Mouse (Mus musculus) CH12.LX (cell line): ENCODE results near the gene Plce1.

Experiments
- CTCF ChIP-seq, 2 experiments: IDR thresholded peaks in 1 of 2; conservative IDR thresholded peaks in 1 of 2; 2 replicates each; pipeline ENCODE4 v1.5.1; 2011 to 2012; ENCODE audit warnings: low read depth in 2 of 2, low read length in 2 of 2, improper control_type of control experiment in 1 of 2, inconsistent platforms in 1 of 2, mild to moderate bottlenecking in 1 of 2, moderate library complexity in 1 of 2
- EP300 ChIP-seq: IDR thresholded peaks from 2 replicates; pipeline ENCODE4 v1.6.1; 2011; ENCODE audit warnings: low read length, improper control_type of control experiment
- IRF4 ChIP-seq: IDR thresholded peaks from 2 replicates; pipeline ENCODE4 v1.6.1; 2014; ENCODE audit warnings: low read depth, mild to moderate bottlenecking, inconsistent platforms, low read length, improper control_type of control experiment
- KAT2A ChIP-seq: IDR thresholded peaks from 2 replicates; pipeline ENCODE4 v1.6.1; 2012; ENCODE audit warnings: low read length, improper control_type of control experiment, inconsistent platforms; ENCODE audit not compliant: insufficient replicate concordance
- MAX ChIP-seq: IDR thresholded peaks from 2 replicates; pipeline ENCODE4 v1.6.1; 2011; ENCODE audit warnings: low read length, improper control_type of control experiment
- MXI1 ChIP-seq: IDR thresholded peaks from 2 replicates; pipeline ENCODE4 v1.6.1; 2011; ENCODE audit warnings: mild to moderate bottlenecking, low read depth, low read length, improper control_type of control experiment
- POLR2A ChIP-seq: IDR thresholded peaks from 2 replicates; pipeline ENCODE4 v1.6.1; 2011; ENCODE audit warnings: low read depth, mild to moderate bottlenecking, improper control_type of control experiment, low read length

GRCm38 (mm10) chr19:38514417-38515184, 33.7 kb downstream of the Plce1 start:
- TF ChIP-seq CTCF (conservative IDR thresholded peaks at IDR 0.05 in 1 of 2, IDR thresholded peaks at IDR 0.05 in 1 of 2; ENCODE audit: low read depth in 2 of 2, low read length in 2 of 2): no peak
- TF ChIP-seq EP300: no peak
- TF ChIP-seq KAT2A: no peak
- TF ChIP-seq POLR2A: no peak
- TF ChIP-seq IRF4: no peak
- no peak for TF ChIP-seq MXI1
- TF ChIP-seq MAX: no peak
